Comparison of ENCODE assay signal across 13 mouse cellular contexts in genomic region chr1:184860276-184860675, GRCm38 (mm10). TPM values are rescaled to one million over a fixed set of nuclear protein-coding genes. Genes with fewer than 3 reads are reported as not detected.
A peak's percentile ranks its signal among the peaks of the same experiment; 100 is the strongest.
DNase-seq lines count a peak whose midpoint lies in the region; ATAC-seq lines count a peak whose summit lies in the region.
"Had no signal": no experiment of that assay in that cellular context is flagged by ENCODE, and none has a peak within 500 bp of the region (broad histone marks: within the 10 kb centered on the region; RNA-seq: fewer than 3 reads in every experiment).

No protein-coding gene starts in this region.

- no peak overlapping the region for H3K4me2 ChIP-seq in heart, embryonic 14.5 days (ENCODE audit: low read length)
- H3K4me2 ChIP-seq: neural tube, embryonic 12.5 days had no signal

- peak; percentile 32 for ATAC-seq in heart, embryonic 14.5 days (ENCODE audit: insufficient number of reproducible peaks, insufficient read depth, low FRiP score, low read depth)

- 36% methylated on average over 3 of the region's 3 CpGs for WGBS in heart, embryonic 14.5 days

- peak; percentile 13 for DNase-seq in embryo, embryonic 10 days (ENCODE audit: low spot score)
- DNase-seq in embryo, embryonic 11 days: no peak
- peak; percentile 29 to 66 for DNase-seq in kidney, postnatal 25 days
- DNase-seq in kidney, adult 8-10 months: no peak
- peak; percentile 60 for DNase-seq in lung, postnatal 25 days (ENCODE audit: low spot score)
- no peak for DNase-seq in left cerebral cortex, adult 11 months (ENCODE audit: low spot score)
- DNase-seq in spleen, adult 12 weeks (ENCODE audit: low spot score): no peak
- DNase-seq: cerebellum, postnatal 36 days; layer of hippocampus, postnatal 36 days; liver; thymus, postnatal 36 days had no signal

- H3K9ac ChIP-seq in heart, embryonic 14.5 days (ENCODE audit: low read length): no peak overlapping the region
- H3K9ac ChIP-seq: neural tube, embryonic 12.5 days had no signal

- no peaks in the 10 kb centered on the region for H3K27me3 ChIP-seq in heart, embryonic 14.5 days (ENCODE audit: control insufficient read depth, insufficient read depth, low read length)

- no peaks in the 10 kb centered on the region for H3K9me3 ChIP-seq in heart, embryonic 14.5 days (ENCODE audit: control insufficient read depth, low read length)
- H3K9me3 ChIP-seq: neural tube, embryonic 12.5 days had no signal

- H3K27ac ChIP-seq in heart, embryonic 14.5 days (replicated peaks in 1 of 2; ENCODE audit: control insufficient read depth in 1 of 2, insufficient read depth in 1 of 2, low read depth in 2 of 2, low read length in 2 of 2): peak overlapping the region in 1 of 2 experiments; percentile 28; a peak in 1 of 4 replicates
- H3K27ac ChIP-seq: neural tube, embryonic 12.5 days had no signal

- H3K4me3 ChIP-seq in heart, embryonic 14.5 days (ENCODE audit: control insufficient read depth in 1 of 2, insufficient read depth in 1 of 2, low read depth in 1 of 2, low read length in 2 of 2): no peak overlapping the region
- H3K4me3 ChIP-seq: neural tube, embryonic 12.5 days had no signal

- peaks cover 0 to 2% of the 10 kb centered on the region in 2 experiments; a peak in 2 of 4 replicates for H3K4me1 ChIP-seq in heart, embryonic 14.5 days (ENCODE audit: control insufficient read depth in 2 of 2, insufficient read depth in 2 of 2, low read length in 2 of 2)

- no peaks in the 10 kb centered on the region for H3K36me3 ChIP-seq in heart, embryonic 14.5 days (ENCODE audit: control insufficient read depth, insufficient read depth, low read length)
- H3K36me3 ChIP-seq: neural tube, embryonic 12.5 days had no signal

RNA-seq across cellular contexts. Expression of gene Marc2, which starts 14.0 kb away (rescaled TPM):
- 144 and 148 TPM in 2 replicates for polyA plus RNA-seq in heart, embryonic 14.5 days (2014; fragmentation: Nextera tagmentation; extraction: Ambion mirVana)

RNA-seq across cellular contexts. Expression of gene C130074G19Rik, which starts 22.7 kb away (rescaled TPM):
- 1.3 and 1.5 TPM in 2 replicates for polyA plus RNA-seq in heart, embryonic 14.5 days (2014; fragmentation: Nextera tagmentation; extraction: Ambion mirVana)

RNA-seq across cellular contexts. Expression of gene Marc1, which starts 49.2 kb away (rescaled TPM):
- not detected in 2 replicates for polyA plus RNA-seq in heart, embryonic 14.5 days (2014; fragmentation: Nextera tagmentation; extraction: Ambion mirVana)

Comparison
In these comparisons a context has a peak if more than half of its experiments do, and no peak if none do; other contexts are left out.
1. DNase-seq: peak in embryo, embryonic 10 days (single experiment), kidney, postnatal 25 days (2 of 2) and lung, postnatal 25 days (single experiment); none in embryo, embryonic 11 days (single experiment), kidney, adult 8-10 months (0 of 2), left cerebral cortex, adult 11 months (single experiment) and spleen, adult 12 weeks (single experiment).